Mouse (Mus musculus) forebrain, embryonic 10.5 days (tissue): ENCODE measurements around the gene Ccnf. TPM values are rescaled to one million over a fixed set of nuclear protein-coding genes. Genes with fewer than 3 reads are reported as not detected.
A peak's percentile ranks its signal among the peaks of the same experiment; 100 is the strongest.

Source experiments
- DNase-seq: peaks from one replicate; pipeline ENCODE4 v3.0.0-alpha.2; 2017; ENCODE audit warnings: low spot score; ENCODE audit errors: extremely low spot score
- H3K27ac ChIP-seq: fragments of 300-500 bp; sonication (generic); 2 replicates; pipeline ENCODE4 v1.5.1; 2016; ENCODE audit warnings: mild to moderate bottlenecking
- H3K27me3 ChIP-seq: fragments of 300-500 bp; sonication (generic); 2 replicates; pipeline ENCODE4 v1.6.1; 2016; ENCODE audit warnings: mild to moderate bottlenecking; ENCODE audit not compliant: poor library complexity, severe bottlenecking
- H3K36me3 ChIP-seq: fragments of 300-500 bp; sonication (generic); replicated peaks from 2 replicates; pipeline ENCODE4 v1.6.1; 2016; ENCODE audit warnings: mild to moderate bottlenecking, moderate library complexity
- H3K4me1 ChIP-seq: fragments of 300-500 bp; sonication (generic); 2 replicates; pipeline ENCODE4 v1.6.1; 2016
- H3K4me3 ChIP-seq: fragments of 300-500 bp; sonication (generic); 2 replicates; pipeline ENCODE4 v1.5.1; 2016; ENCODE audit warnings: mild to moderate bottlenecking, moderate library complexity
- H3K9me3 ChIP-seq: fragments of 300-500 bp; sonication (generic); 2 replicates; pipeline ENCODE4 v1.6.1; 2016; ENCODE audit warnings: mild to moderate bottlenecking, moderate library complexity
- WGBS: fragments of 180-500 bp; shearing (Covaris S2); methylation state at CpG from one replicate; pipeline ENCODE4 v1.1.7; 2016; 5-methylcytosine and 5-hydroxymethylcytosine counted together
- polyA plus RNA-seq: library from polyadenylated mRNA; unstranded; fragments of >200 nt; fragmentation: Nextera tagmentation; extraction: Ambion mirVana; gene quantifications from 2 replicates; pipeline ENCODE4 v1.2.1, GENCODE M21; 2016

Gene Ccnf
- polyA plus RNA-seq: 126 and 128 TPM in 2 replicates

- Histone ChIP-seq H3K4me1 (peaks cover 19% of the 10 kb centered on the region), H3K27me3 (no peaks in the 10 kb centered on the region), H3K9me3 (no peaks in the 10 kb centered on the region; the same call in 1 of the 2 replicates), H3K4me3 (peak within 1 kb of the TSS; percentile 85), H3K36me3 (peaks cover 35% of the 10 kb centered on the region), H3K27ac (peak within 1 kb of the TSS; percentile 96)
- DNase-seq: peak; percentile 97
- whole genome bisulfite sequencing: under 1% methylated on average over 48 of the region's 48 CpGs
Observed at GRCm38 (mm10) chr17:24251320-24252069, at the start of gene Ccnf. TSS of gene Ccnf (minus strand) at chr17:24251484.

DNA sequence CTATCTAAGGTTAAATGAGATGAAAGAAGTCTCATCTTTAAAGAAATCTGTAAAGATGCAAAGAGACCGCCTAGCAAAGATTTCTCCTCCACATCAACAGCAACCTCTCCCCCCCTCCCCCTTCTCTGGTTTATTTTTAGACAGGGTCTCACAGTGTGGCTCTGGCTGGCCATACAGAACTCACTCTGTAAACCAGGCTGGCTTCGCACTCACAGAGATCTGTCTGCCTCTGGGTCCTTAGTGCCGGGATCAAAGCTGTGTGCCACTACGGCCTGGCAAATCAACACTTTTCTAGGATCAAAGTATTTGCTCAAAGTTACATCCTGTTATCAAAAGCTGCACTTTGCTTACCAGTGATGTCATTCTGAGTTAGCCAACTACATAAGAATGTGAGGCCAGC lies 49.4 kb upstream of the Ccnf start:
- no peaks in the 10 kb centered on the region for H3K27me3 ChIP-seq
- no peaks in the 10 kb centered on the region for H3K9me3 ChIP-seq
- H3K27ac ChIP-seq: no peak overlapping the region
- no peak for DNase-seq
- no peaks in the 10 kb centered on the region for H3K4me1 ChIP-seq
- H3K4me3 ChIP-seq: no peak overlapping the region
- no peaks in the 10 kb centered on the region for H3K36me3 ChIP-seq
- 91% methylated on average over 4 of the region's 4 CpGs for WGBS

DNA sequence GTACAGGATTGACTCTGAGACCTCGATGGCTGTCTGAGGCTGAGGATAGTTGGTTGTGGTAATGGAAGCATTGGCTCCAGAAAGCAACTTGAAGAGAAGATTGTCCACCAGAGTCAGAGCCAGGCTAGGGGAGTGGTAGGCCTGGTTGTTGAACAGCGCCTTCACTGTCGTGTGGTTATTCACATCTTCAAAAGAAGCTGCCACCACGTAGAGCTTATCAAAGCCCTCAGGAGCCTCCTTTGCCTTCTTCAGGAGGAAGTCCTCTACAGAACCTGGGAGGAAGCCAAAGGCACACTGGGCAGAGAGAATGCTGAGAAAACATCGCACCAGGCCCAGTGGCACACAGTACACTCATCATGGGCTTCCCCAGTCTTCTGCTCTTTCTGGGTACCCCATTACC lies 38.1 kb upstream of the Ccnf start:
- Histone ChIP-seq H3K36me3 (no peaks in the 10 kb centered on the region), H3K9me3 (no peaks in the 10 kb centered on the region), H3K27me3 (no peaks in the 10 kb centered on the region), H3K4me3 (no peak overlapping the region), H3K4me1 (no peaks in the 10 kb centered on the region), H3K27ac (no peak overlapping the region)
- no peak for DNase-seq
- WGBS: 85% methylated on average over 5 of the region's 5 CpGs

GRCm38 (mm10) chr17:24288477-24288876 lies 37.2 kb upstream of the Ccnf start:
- no peak for DNase-seq
- Histone ChIP-seq H3K4me3 (no peak overlapping the region), H3K9me3 (no peaks in the 10 kb centered on the region), H3K27ac (no peak overlapping the region), H3K27me3 (no peaks in the 10 kb centered on the region), H3K36me3 (no peaks in the 10 kb centered on the region), H3K4me1 (no peaks in the 10 kb centered on the region)
- 91% methylated on average over 9 of the region's 9 CpGs for WGBS

DNA sequence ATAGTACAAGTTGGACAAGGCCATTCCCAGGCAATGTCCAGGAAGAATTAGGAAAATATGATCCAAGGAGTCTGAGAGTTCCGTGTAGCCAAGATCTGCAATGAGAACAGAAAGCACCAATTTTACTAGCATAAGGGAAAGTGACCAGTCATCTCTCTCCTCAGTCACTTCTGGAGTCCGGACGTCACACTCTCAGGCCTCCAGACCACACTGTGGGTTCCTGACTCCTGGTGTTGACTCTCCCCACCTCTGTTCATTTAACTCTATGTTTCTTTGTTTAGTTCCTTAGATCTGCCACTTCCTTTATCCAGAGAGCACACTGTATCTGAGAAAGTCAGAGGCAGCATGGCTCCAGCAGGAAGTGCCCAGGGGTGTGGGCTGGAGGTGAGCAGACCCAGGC lies 34.4 kb upstream of the Ccnf start:
- Histone ChIP-seq H3K9me3 (no peaks in the 10 kb centered on the region), H3K4me1 (no peaks in the 10 kb centered on the region), H3K27ac (no peak overlapping the region), H3K36me3 (no peaks in the 10 kb centered on the region), H3K4me3 (no peak overlapping the region), H3K27me3 (no peaks in the 10 kb centered on the region)
- 73% methylated on average over 3 of the region's 3 CpGs for WGBS
- DNase-seq: no peak

DNA sequence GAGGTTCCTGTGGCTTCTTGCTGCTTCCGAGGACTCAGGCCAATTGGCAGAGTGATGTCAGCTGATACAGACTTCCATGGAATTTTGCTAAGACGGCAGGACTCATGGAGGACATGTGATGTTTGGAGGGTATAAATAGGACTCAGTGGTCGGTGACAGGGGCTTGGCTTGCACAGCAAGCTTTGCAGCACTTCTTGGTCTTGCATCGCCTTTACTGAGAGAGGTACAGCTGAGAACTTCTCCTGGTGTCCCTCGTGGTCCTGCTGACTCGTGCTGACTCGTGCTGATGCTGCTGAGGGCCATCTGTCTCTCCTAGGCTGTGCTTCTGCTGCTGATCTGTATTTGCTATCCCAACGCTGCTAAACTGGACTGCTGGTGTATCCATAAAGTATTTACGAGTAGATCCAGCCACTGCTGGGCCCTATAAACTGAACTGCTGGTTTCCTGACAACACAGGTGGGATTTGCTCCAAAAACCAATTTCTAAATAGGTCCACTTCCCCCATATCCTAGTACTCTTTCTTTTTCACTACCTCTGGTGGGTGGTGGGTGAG lies 32.1 kb upstream of the Ccnf start:
- Histone ChIP-seq H3K27ac (no peak overlapping the region), H3K9me3 (no peaks in the 10 kb centered on the region), H3K4me3 (no peak overlapping the region), H3K36me3 (no peaks in the 10 kb centered on the region), H3K4me1 (no peaks in the 10 kb centered on the region), H3K27me3 (no peaks in the 10 kb centered on the region)
- DNase-seq: no peak
- WGBS: 84% methylated on average over 9 of the region's 9 CpGs

GRCm38 (mm10) chr17:24282637-24283036 lies 31.4 kb upstream of the Ccnf start:
- no peak overlapping the region for H3K27ac ChIP-seq
- H3K4me3 ChIP-seq: no peak overlapping the region
- H3K9me3 ChIP-seq: no peaks in the 10 kb centered on the region
- H3K27me3 ChIP-seq: no peaks in the 10 kb centered on the region
- 71% methylated on average over 4 of the region's 4 CpGs for WGBS
- no peaks in the 10 kb centered on the region for H3K36me3 ChIP-seq
- no peaks in the 10 kb centered on the region for H3K4me1 ChIP-seq
- no peak for DNase-seq

- Histone ChIP-seq H3K4me1 (no peaks in the 10 kb centered on the region), H3K27ac (no peak overlapping the region), H3K36me3 (no peaks in the 10 kb centered on the region), H3K9me3 (no peaks in the 10 kb centered on the region), H3K4me3 (no peak overlapping the region), H3K27me3 (no peaks in the 10 kb centered on the region)
- no peak for DNase-seq
- 87% methylated on average over 4 of the region's 4 CpGs for WGBS
Observed at GRCm38 (mm10) chr17:24279907-24280306, 28.6 kb upstream of the Ccnf start.

- no peak overlapping the region for H3K4me3 ChIP-seq
- DNase-seq: no peak
- H3K27ac ChIP-seq: no peak overlapping the region
- no peaks in the 10 kb centered on the region for H3K27me3 ChIP-seq
- WGBS: 93% methylated on average over 1 of the region's 1 CpGs
- H3K36me3 ChIP-seq: no peaks in the 10 kb centered on the region
- H3K4me1 ChIP-seq: no peaks in the 10 kb centered on the region
- H3K9me3 ChIP-seq: no peaks in the 10 kb centered on the region
Observed at GRCm38 (mm10) chr17:24267133-24267532, 15.8 kb upstream of the Ccnf start.

- no peaks in the 10 kb centered on the region for H3K4me1 ChIP-seq
- WGBS: 81% methylated on average over 2 of the region's 2 CpGs
Observed at GRCm38 (mm10) chr17:24264766-24265165, 13.5 kb upstream of the Ccnf start.

GRCm38 (mm10) chr17:24260516-24260915 lies 9.2 kb upstream of the Ccnf start:
- no peaks in the 10 kb centered on the region for H3K27me3 ChIP-seq
- H3K27ac ChIP-seq: no peak overlapping the region
- 80% methylated on average over 4 of the region's 4 CpGs for WGBS
- H3K9me3 ChIP-seq: no peaks in the 10 kb centered on the region
- no peaks in the 10 kb centered on the region for H3K36me3 ChIP-seq
- no peaks in the 10 kb centered on the region for H3K4me1 ChIP-seq
- no peak for DNase-seq
- no peak overlapping the region for H3K4me3 ChIP-seq

More at GRCm38 (mm10) chr17:24264766-24265165, 13.5 kb upstream of the Ccnf start:
- Histone ChIP-seq H3K36me3 (no peaks in the 10 kb centered on the region), H3K4me3 (no peak overlapping the region), H3K27ac (no peak overlapping the region), H3K9me3 (no peaks in the 10 kb centered on the region), H3K27me3 (no peaks in the 10 kb centered on the region)
- DNase-seq: no peak

DNA sequence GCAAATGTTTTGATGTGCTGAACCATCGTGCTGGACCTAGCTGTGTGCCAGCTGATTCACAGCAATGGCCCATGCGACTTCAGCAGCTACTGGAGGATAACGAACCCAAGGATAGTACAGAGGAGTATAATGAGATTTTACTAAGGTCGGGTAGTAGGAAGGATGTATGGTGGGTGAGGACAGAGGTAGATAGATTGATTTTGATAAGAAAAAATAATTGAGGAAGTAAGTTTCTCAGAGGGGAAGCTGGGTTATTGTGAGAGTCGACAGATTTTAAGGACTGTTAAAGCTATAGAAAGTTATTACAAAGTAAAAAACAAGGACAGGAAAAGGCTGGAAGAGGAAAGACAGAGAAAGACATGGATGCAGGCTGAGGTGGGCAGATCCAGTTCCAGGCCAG lies 8.4 kb upstream of the Ccnf start:
- Histone ChIP-seq H3K9me3 (no peaks in the 10 kb centered on the region), H3K36me3 (no peaks in the 10 kb centered on the region), H3K27ac (no peak overlapping the region), H3K4me1 (no peaks in the 10 kb centered on the region), H3K27me3 (no peaks in the 10 kb centered on the region), H3K4me3 (no peak overlapping the region)
- DNase-seq: no peak
- WGBS: 82% methylated on average over 5 of the region's 5 CpGs

- Histone ChIP-seq H3K9me3 (no peaks in the 10 kb centered on the region), H3K36me3 (no peaks in the 10 kb centered on the region), H3K4me3 (no peak overlapping the region), H3K4me1 (no peaks in the 10 kb centered on the region), H3K27me3 (no peaks in the 10 kb centered on the region), H3K27ac (no peak overlapping the region)
- 84% methylated on average over 4 of the region's 4 CpGs for WGBS
- no peak for DNase-seq
Observed at GRCm38 (mm10) chr17:24258981-24259380, 7.7 kb upstream of the Ccnf start.
